Mouse (Mus musculus) heart, adult 2 months (tissue): ENCODE data around the gene Tmem8.
A peak's percentile ranks its signal among the peaks of the same experiment; 100 is the strongest.

Experiments
- CTCF ChIP-seq: fragments of 200-600 bp; IDR thresholded peaks from 2 replicates; pipeline ENCODE4 v1.8.1; 2022; ENCODE audit warnings: antibody characterized with exemption, mild to moderate bottlenecking, moderate library complexity
- POLR2A ChIP-seq: fragments of 200-500 bp; IDR thresholded peaks from 2 replicates; pipeline ENCODE4 v1.6.1; 2011; ENCODE audit warnings: mild to moderate bottlenecking, low read depth, low read length, control low read depth; ENCODE audit not compliant: insufficient read depth

- TF ChIP-seq POLR2A (no peak), CTCF (peak; percentile 37)
Observed at GRCm38 (mm10) chr17:26113181-26113948, at the start of gene Tmem8.
